Mouse (Mus musculus): Measurements from ENCODE around the gene Tet3.

DNA sequence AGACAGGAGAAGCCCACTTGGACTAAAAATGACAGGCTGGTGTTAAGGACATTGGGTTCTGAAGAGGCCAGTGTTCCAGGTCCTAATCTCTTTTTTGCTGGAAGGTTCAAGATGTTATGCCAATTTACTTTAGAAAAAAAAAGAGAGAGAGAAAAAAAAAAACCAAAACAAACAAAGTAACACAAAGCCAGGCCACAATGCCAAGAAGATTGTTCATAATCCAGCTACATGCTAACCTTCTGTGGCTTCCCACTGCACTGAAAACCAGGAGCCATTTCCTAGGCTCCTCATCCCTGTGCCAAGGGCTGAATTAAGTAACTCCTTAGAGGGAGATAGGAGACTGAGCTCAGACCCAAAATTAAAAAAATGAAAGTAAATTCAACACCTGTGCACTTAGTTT, 143.6 kb downstream of the Tet3 start:
- TF ChIP-seq CTCF (IDR thresholded peaks at IDR 0.05; ENCODE audit: low read depth, low read length) (no peak), EP300 (IDR thresholded peaks at IDR 0.05; ENCODE audit: insufficient read depth, low read depth, low read length) (no peak), POLR2A (IDR thresholded peaks at IDR 0.05; ENCODE audit: insufficient read depth, low read length) (no peak)

All from ES-Bruce4 (cell line).